Mouse (Mus musculus) hindbrain, embryonic 14.5 days (tissue): ENCODE measurements around the gene Cyp11a1. TPM values are rescaled to one million over a fixed set of nuclear protein-coding genes. Genes with fewer than 3 reads are reported as not detected.

Source experiments
- ATAC-seq: fragments of 200-750 bp; cut with Nextera tagmentation; 2 replicates; pipeline ENCODE4 v1.8.0; 2017; ENCODE audit warnings: moderate number of reproducible peaks, mild to moderate bottlenecking, moderate TSS enrichment, moderate library complexity; ENCODE audit not compliant: low FRiP score
- DNase-seq: peaks from one replicate; pipeline ENCODE4 v3.0.0-alpha.2; 2015; ENCODE audit warnings: low spot score
- H3K27ac ChIP-seq: fragments of 300-500 bp; sonication (generic); 2 replicates; pipeline ENCODE4 v1.5.1; 2014; ENCODE audit warnings: mild to moderate bottlenecking, moderate library complexity
- H3K27me3 ChIP-seq: fragments of 300-500 bp; sonication (generic); 2 replicates; pipeline ENCODE4 v1.6.1; 2014; ENCODE audit warnings: mild to moderate bottlenecking, low read length, mixed read lengths; ENCODE audit not compliant: control insufficient read depth, insufficient read depth
- H3K36me3 ChIP-seq: fragments of 300-500 bp; sonication (generic); replicated peaks from 2 replicates; pipeline ENCODE4 v1.6.1; 2014; ENCODE audit not compliant: control insufficient read depth, insufficient read depth
- H3K4me1 ChIP-seq: fragments of 300-500 bp; sonication (generic); replicated peaks from 2 replicates; pipeline ENCODE4 v1.6.1; 2014; ENCODE audit warnings: antibody characterized with exemption, low read length, mixed read lengths; ENCODE audit not compliant: control insufficient read depth, insufficient read depth
- H3K4me2 ChIP-seq: fragments of 300-500 bp; sonication (generic); replicated peaks from 2 replicates; pipeline ENCODE4 v1.6.1; 2014; ENCODE audit warnings: mild to moderate bottlenecking, moderate library complexity
- H3K4me3 ChIP-seq: fragments of 300-500 bp; sonication (generic); replicated peaks from 2 replicates; pipeline ENCODE4 v1.5.1; 2014; ENCODE audit warnings: mild to moderate bottlenecking, low read length
- H3K9ac ChIP-seq: fragments of 300-500 bp; sonication (generic); 2 replicates; pipeline ENCODE4 v1.6.1; 2014
- H3K9me3 ChIP-seq: fragments of 300-500 bp; sonication (generic); 2 replicates; pipeline ENCODE4 v1.6.1; 2016; ENCODE audit warnings: low read length; ENCODE audit not compliant: control insufficient read depth
- WGBS: fragments of 180-500 bp; shearing (Covaris S2); extraction: QIAGEN DNeasy Blood & Tissue Kit; methylation state at CpG from one replicate; pipeline ENCODE4 v1.1.7; 2014; 5-methylcytosine and 5-hydroxymethylcytosine counted together
- polyA plus RNA-seq: library from polyadenylated mRNA; unstranded; fragments of >200 nt; fragmentation: Nextera tagmentation; extraction: Ambion mirVana; gene quantifications from 2 replicates; pipeline ENCODE4 v1.2.1, GENCODE M21; 2014

Gene Cyp11a1
- polyA plus RNA-seq, 1 experiment from 2014 or later, result 0.39 TPM

GRCm38 (mm10) chr9:58047061-58047460, 40.9 kb downstream of the Cyp11a1 start:
- ATAC-seq (no peak), DNase-seq (no peak)
- Histone ChIP-seq H3K4me1 (peaks cover 69% of the 10 kb centered on the region), H3K9me3 (no peaks in the 10 kb centered on the region), H3K9ac (no peak overlapping the region), H3K4me3 (no peak overlapping the region), H3K27me3 (no peaks in the 10 kb centered on the region), H3K4me2 (no peak overlapping the region), H3K36me3 (no peaks in the 10 kb centered on the region), H3K27ac (no peak overlapping the region)
- WGBS, result 75% methylated on average over 10 of the region's 10 CpGs

- ATAC-seq (peak; percentile 66), DNase-seq (peak; percentile 54)
- Histone ChIP-seq H3K9ac (peak overlapping the region; percentile 45), H3K9me3 (no peaks in the 10 kb centered on the region), H3K4me1 (peaks cover 62% of the 10 kb centered on the region), H3K36me3 (no peaks in the 10 kb centered on the region), H3K27me3 (no peaks in the 10 kb centered on the region), H3K4me3 (no peak overlapping the region), H3K4me2 (0 out of 2 replicates have a peak overlapping the region, but pooled peaks have one; percentile 13), H3K27ac (peak overlapping the region; percentile 80)
- WGBS, result 6% methylated on average over 6 of the region's 6 CpGs
These were observed 42.4 kb downstream of the Cyp11a1 start for GRCm38 (mm10) chr9:58048621-58049020.

- Histone ChIP-seq H3K4me3 (no peak overlapping the region), H3K27me3 (no peaks in the 10 kb centered on the region), H3K4me2 (no peak overlapping the region), H3K9me3 (no peaks in the 10 kb centered on the region), H3K4me1 (peaks cover 61% of the 10 kb centered on the region), H3K9ac (peak overlapping the region; percentile 45; the same call in 1 of the 2 replicates), H3K27ac (peak overlapping the region; percentile 80), H3K36me3 (no peaks in the 10 kb centered on the region)
- DNase-seq (no peak), ATAC-seq (peak; percentile 28; the same call in 1 of the 2 replicates)
- WGBS, result 36% methylated on average over 6 of the region's 6 CpGs
These were observed 43.0 kb downstream of the Cyp11a1 start for GRCm38 (mm10) chr9:58049186-58049585.

GRCm38 (mm10) chr9:58049861-58050260, 43.6 kb downstream of the Cyp11a1 start:
- Histone ChIP-seq H3K9ac (no peak overlapping the region), H3K4me3 (no peak overlapping the region), H3K4me1 (peaks cover 58% of the 10 kb centered on the region), H3K4me2 (no peak overlapping the region), H3K27me3 (no peaks in the 10 kb centered on the region), H3K36me3 (no peaks in the 10 kb centered on the region), H3K9me3 (no peaks in the 10 kb centered on the region), H3K27ac (0 out of 2 replicates have a peak overlapping the region, but pooled peaks have one; percentile 80)
- DNase-seq (no peak), ATAC-seq (no peak)
- WGBS, result 78% methylated on average over 7 of the region's 7 CpGs

- 26% methylated on average over 5 of the region's 5 CpGs for WGBS
- ATAC-seq, result no peak
- H3K27ac ChIP-seq, result no peak overlapping the region
These were observed 45.7 kb downstream of the Cyp11a1 start for GRCm38 (mm10) chr9:58051937-58052336.

GRCm38 (mm10) chr9:58053102-58053501, 46.9 kb downstream of the Cyp11a1 start:
- DNase-seq (peak; percentile 71), ATAC-seq (0 out of 2 replicates have a peak, but pooled peaks have one; percentile 38)
- Histone ChIP-seq H3K36me3 (no peaks in the 10 kb centered on the region), H3K9ac (no peak overlapping the region), H3K4me3 (no peak overlapping the region), H3K4me1 (peaks cover 54% of the 10 kb centered on the region), H3K9me3 (no peaks in the 10 kb centered on the region), H3K27me3 (no peaks in the 10 kb centered on the region), H3K27ac (no peak overlapping the region), H3K4me2 (no peak overlapping the region)
- 18% methylated on average over 3 of the region's 3 CpGs for WGBS

More at GRCm38 (mm10) chr9:58051937-58052336, 45.7 kb downstream of the Cyp11a1 start:
- Histone ChIP-seq H3K9me3 (no peaks in the 10 kb centered on the region), H3K4me1 (peaks cover 61% of the 10 kb centered on the region), H3K27me3 (no peaks in the 10 kb centered on the region), H3K36me3 (no peaks in the 10 kb centered on the region), H3K9ac (no peak overlapping the region), H3K4me2 (no peak overlapping the region), H3K4me3 (no peak overlapping the region)
- DNase-seq, result peak; percentile 67

GRCm38 (mm10) chr9:58053544-58053943, 47.3 kb downstream of the Cyp11a1 start:
- Histone ChIP-seq H3K9ac (no peak overlapping the region), H3K27me3 (no peaks in the 10 kb centered on the region), H3K4me3 (no peak overlapping the region), H3K4me1 (peaks cover 50% of the 10 kb centered on the region), H3K4me2 (no peak overlapping the region), H3K36me3 (no peaks in the 10 kb centered on the region), H3K27ac (no peak overlapping the region), H3K9me3 (no peaks in the 10 kb centered on the region)
- ATAC-seq, result no peak
- 37% methylated on average over 3 of the region's 3 CpGs for WGBS
- no peak for DNase-seq

GRCm38 (mm10) chr9:58054032-58054431, 47.8 kb downstream of the Cyp11a1 start:
- no peak overlapping the region for H3K27ac ChIP-seq
- no peak overlapping the region for H3K4me3 ChIP-seq
- DNase-seq (no peak), ATAC-seq (no peak)
- H3K4me1 ChIP-seq, result peaks cover 45% of the 10 kb centered on the region
- H3K4me2 ChIP-seq, result no peak overlapping the region
- H3K9me3 ChIP-seq, result no peaks in the 10 kb centered on the region
- no peaks in the 10 kb centered on the region for H3K36me3 ChIP-seq
- WGBS, result 92% methylated on average over 1 of the region's 1 CpGs
- no peak overlapping the region for H3K9ac ChIP-seq
- H3K27me3 ChIP-seq, result no peaks in the 10 kb centered on the region

GRCm38 (mm10) chr9:58055666-58056065, 49.5 kb downstream of the Cyp11a1 start:
- Histone ChIP-seq H3K9me3 (no peaks in the 10 kb centered on the region), H3K4me1 (peaks cover 43% of the 10 kb centered on the region), H3K9ac (no peak overlapping the region), H3K27me3 (no peaks in the 10 kb centered on the region), H3K4me2 (no peak overlapping the region), H3K4me3 (no peak overlapping the region), H3K27ac (no peak overlapping the region), H3K36me3 (no peaks in the 10 kb centered on the region)
- ATAC-seq (no peak), DNase-seq (no peak)
- 51% methylated on average over 5 of the region's 5 CpGs for whole genome bisulfite sequencing

- no peaks in the 10 kb centered on the region for H3K9me3 ChIP-seq
- H3K4me2 ChIP-seq, result no peak overlapping the region
- peaks cover 50% of the 10 kb centered on the region for H3K4me1 ChIP-seq
- H3K27me3 ChIP-seq, result no peaks in the 10 kb centered on the region
- 0 out of 2 replicates have a peak overlapping the region, but pooled peaks have one; percentile 75 for H3K27ac ChIP-seq
- no peak overlapping the region for H3K4me3 ChIP-seq
- H3K36me3 ChIP-seq, result no peaks in the 10 kb centered on the region
- WGBS, result 33% methylated on average over 1 of the region's 1 CpGs
- DNase-seq, result no peak
- no peak for ATAC-seq
- H3K9ac ChIP-seq, result no peak overlapping the region
These were observed 53.7 kb downstream of the Cyp11a1 start for GRCm38 (mm10) chr9:58059920-58060319.
